13 mouse cellular contexts compared by ENCODE assay signal in genomic region chr1:115956528-115956927, GRCm38 (mm10).
"Had no signal": no experiment of that assay in that cellular context is flagged by ENCODE, and none has a peak within 500 bp of the region (broad histone marks: within the 10 kb centered on the region; RNA-seq: fewer than 3 reads in every experiment).

No protein-coding gene starts in this region.

- H3K4me1 ChIP-seq: limb, embryonic 13.5 days; midbrain, embryonic 12.5 days; neural tube, embryonic 13.5 days had no signal

- DNase-seq: kidney, adult 9 months; kidney, postnatal 36 days; left cerebral cortex, postnatal 4 days; lung, adult 18-20 months; right cerebral cortex, adult 18-20 months; right cerebral cortex, postnatal 25 days; thymus, postnatal 4 days had no signal

- H3K4me2 ChIP-seq: limb, embryonic 13.5 days; midbrain, embryonic 12.5 days; neural tube, embryonic 13.5 days had no signal

- ATAC-seq: midbrain, embryonic 16.5 days had no signal

- H3K4me3 ChIP-seq: limb, embryonic 13.5 days; midbrain, embryonic 12.5 days; neural tube, embryonic 13.5 days had no signal

- H3K27me3 ChIP-seq: limb, embryonic 13.5 days; midbrain, embryonic 12.5 days; neural tube, embryonic 13.5 days had no signal

- H3K36me3 ChIP-seq: limb, embryonic 13.5 days; midbrain, embryonic 12.5 days; neural tube, embryonic 13.5 days had no signal

- H3K9ac ChIP-seq: limb, embryonic 13.5 days; liver, embryonic 14.5 days; midbrain, embryonic 12.5 days; neural tube, embryonic 13.5 days had no signal

- H3K9me3 ChIP-seq: limb, embryonic 13.5 days; midbrain, embryonic 12.5 days; neural tube, embryonic 13.5 days had no signal

- H3K27ac ChIP-seq: kidney, postnatal 0 days; limb, embryonic 13.5 days; liver, embryonic 14.5 days; midbrain, embryonic 12.5 days; neural tube, embryonic 13.5 days had no signal
